13 mouse cellular contexts compared by ENCODE assay signal in genomic region chr5:131646192-131646775, GRCm38 (mm10).
DNase-seq lines count a peak whose midpoint lies in the region; ATAC-seq lines count a peak whose summit lies in the region.
"Had no signal": no experiment of that assay in that cellular context is flagged by ENCODE, and none has a peak within 500 bp of the region (broad histone marks: within the 10 kb centered on the region; RNA-seq: fewer than 3 reads in every experiment).

No protein-coding gene starts in this region.

- H3K9ac ChIP-seq in midbrain, embryonic 12.5 days (replicated peaks) = no peak overlapping the region
- no peak overlapping the region for H3K9ac ChIP-seq in forebrain, embryonic 14.5 days (ENCODE audit: low read length)
- H3K9ac ChIP-seq in midbrain, embryonic 13.5 days (replicated peaks) = no peak overlapping the region
- H3K9ac ChIP-seq: embryonic facial prominence, embryonic 12.5 days; limb, embryonic 12.5 days; liver, embryonic 14.5 days had no signal

- WGBS in midbrain, embryonic 12.5 days = 14% methylated on average over 10 of the region's 10 CpGs
- WGBS in midbrain, embryonic 10.5 days = 30% methylated on average over 10 of the region's 10 CpGs
- WGBS in forebrain, embryonic 14.5 days = 12% methylated on average over 10 of the region's 10 CpGs
- WGBS in midbrain, embryonic 13.5 days = 16% methylated on average over 10 of the region's 10 CpGs

- 0 out of 2 replicates have a peak overlapping the region, but pooled peaks have one; percentile 11 for H3K4me2 ChIP-seq in midbrain, embryonic 12.5 days (replicated peaks)
- no peak overlapping the region for H3K4me2 ChIP-seq in forebrain, embryonic 14.5 days (ENCODE audit: low read length)
- no peak overlapping the region for H3K4me2 ChIP-seq in midbrain, embryonic 13.5 days (replicated peaks)
- H3K4me2 ChIP-seq: embryonic facial prominence, embryonic 12.5 days; limb, embryonic 12.5 days had no signal

- H3K36me3 ChIP-seq in midbrain, embryonic 12.5 days = no peaks in the 10 kb centered on the region
- H3K36me3 ChIP-seq in midbrain, embryonic 10.5 days = no peaks in the 10 kb centered on the region
- no peaks in the 10 kb centered on the region for H3K36me3 ChIP-seq in forebrain, embryonic 14.5 days (ENCODE audit: control insufficient read depth, insufficient read depth, low read length)
- H3K36me3 ChIP-seq in midbrain, embryonic 13.5 days = no peaks in the 10 kb centered on the region
- H3K36me3 ChIP-seq: embryonic facial prominence, embryonic 12.5 days; limb, embryonic 12.5 days had no signal

- peaks cover 71% of the 10 kb centered on the region for H3K27me3 ChIP-seq in midbrain, embryonic 12.5 days
- H3K27me3 ChIP-seq in midbrain, embryonic 10.5 days (ENCODE audit: low read depth, poor library complexity, severe bottlenecking) = peaks cover 87% of the 10 kb centered on the region
- H3K27me3 ChIP-seq in forebrain, embryonic 14.5 days (replicated peaks; ENCODE audit: control insufficient read depth, insufficient read depth, low read length) = no peaks in the 10 kb centered on the region
- peaks cover 46% of the 10 kb centered on the region for H3K27me3 ChIP-seq in midbrain, embryonic 13.5 days

- no peak; the same call in 1 of the 2 replicates for ATAC-seq in midbrain, embryonic 12.5 days (ENCODE audit: low FRiP score, low read depth)
- ATAC-seq in forebrain, embryonic 14.5 days = no peak
- no peak for ATAC-seq in midbrain, embryonic 13.5 days

- DNase-seq in midbrain, embryonic 10.5 days (ENCODE audit: low spot score) = no peak
- peak; percentile 44 for DNase-seq in forebrain, embryonic 14.5 days (ENCODE audit: low spot score)
- no peak for DNase-seq in right cerebral cortex, postnatal 14 days
- no peak for DNase-seq in ovary, postnatal 36 days (ENCODE audit: low spot score)
- no peak for DNase-seq in Muller cell, postnatal 12 days (ENCODE audit: inconsistent ontology term)
- DNase-seq: kidney, adult 18-20 months; right cerebral cortex, postnatal 25 days had no signal

- peaks cover 77% of the 10 kb centered on the region for H3K4me1 ChIP-seq in midbrain, embryonic 12.5 days
- H3K4me1 ChIP-seq in midbrain, embryonic 10.5 days = peaks cover 89% of the 10 kb centered on the region
- peaks cover 62% of the 10 kb centered on the region for H3K4me1 ChIP-seq in forebrain, embryonic 14.5 days (ENCODE audit: control insufficient read depth, insufficient read depth, low read length)
- H3K4me1 ChIP-seq in midbrain, embryonic 13.5 days (replicated peaks) = peaks cover 89% of the 10 kb centered on the region

- no peak overlapping the region for H3K4me3 ChIP-seq in midbrain, embryonic 12.5 days
- H3K4me3 ChIP-seq in midbrain, embryonic 10.5 days = no peak overlapping the region
- H3K4me3 ChIP-seq in forebrain, embryonic 14.5 days (ENCODE audit: low read depth, low read length) = no peak overlapping the region
- H3K4me3 ChIP-seq in midbrain, embryonic 13.5 days (replicated peaks) = no peak overlapping the region
- H3K4me3 ChIP-seq: embryonic facial prominence, embryonic 12.5 days; limb, embryonic 12.5 days; myocyte had no signal

- H3K9me3 ChIP-seq in midbrain, embryonic 12.5 days = no peaks in the 10 kb centered on the region
- no peaks in the 10 kb centered on the region for H3K9me3 ChIP-seq in midbrain, embryonic 10.5 days (replicated peaks)
- H3K9me3 ChIP-seq in forebrain, embryonic 14.5 days (replicated peaks; ENCODE audit: control insufficient read depth, low read length) = no peaks in the 10 kb centered on the region
- H3K9me3 ChIP-seq in midbrain, embryonic 13.5 days = no peaks in the 10 kb centered on the region
- H3K9me3 ChIP-seq: embryonic facial prominence, embryonic 12.5 days; limb, embryonic 12.5 days had no signal

- H3K27ac ChIP-seq in midbrain, embryonic 12.5 days (replicated peaks) = peak overlapping the region; percentile 55
- no peak overlapping the region for H3K27ac ChIP-seq in midbrain, embryonic 10.5 days (replicated peaks)
- H3K27ac ChIP-seq in forebrain, embryonic 14.5 days (ENCODE audit: low read depth, low read length) = peak overlapping the region; percentile 27; the same call in 1 of the 2 replicates
- peak overlapping the region; percentile 57 for H3K27ac ChIP-seq in midbrain, embryonic 13.5 days
- H3K27ac ChIP-seq: liver, embryonic 14.5 days had no signal
